Mouse (Mus musculus) stomach, postnatal 0 days (tissue): Measurements from ENCODE around the gene Arhgap17.

Source experiments
- CTCF ChIP-seq: IDR thresholded peaks from 2 replicates; pipeline ENCODE4 v1.5.1; 2016; ENCODE audit warnings: antibody characterized with exemption, low read depth, mild to moderate bottlenecking, moderate library complexity
- EP300 ChIP-seq: optimal IDR thresholded peaks from 2 replicates; pipeline ENCODE3; 2016; ENCODE audit warnings: antibody characterized with exemption

GRCm38 (mm10) chr7:123385693-123386407 is 16.1 kb upstream of the Arhgap17 start:
- TF ChIP-seq CTCF (no peak), EP300 (no peak)
